Mouse (Mus musculus) stomach, postnatal 0 days (tissue): ENCODE measurements at regions not wholly inside any gene's neighbourhood (a gene's known extent, or its start where the extent isn't known, plus 50 kb on each side); places are given as distances from the start of the nearest gene placed in this dataset.

ENCODE experiments used
- ATAC-seq: fragments of 200-750 bp; cut with Nextera tagmentation; 2 replicates; pipeline ENCODE4 v1.8.0; 2017; ENCODE audit not compliant: low FRiP score, low TSS enrichment
- DNase-seq: peaks from one replicate; pipeline ENCODE4 v3.0.0-alpha.2; 2016; ENCODE audit warnings: low spot score
- H3K27ac ChIP-seq: fragments of 300-500 bp; sonication (generic); replicated peaks from 2 replicates; pipeline ENCODE4 v1.5.1; 2014; ENCODE audit warnings: mild to moderate bottlenecking, control low read depth
- H3K27me3 ChIP-seq: fragments of 300-500 bp; sonication (generic); 2 replicates; pipeline ENCODE4 v1.6.1; 2014; ENCODE audit warnings: low read length; ENCODE audit not compliant: control insufficient read depth, insufficient read depth
- H3K36me3 ChIP-seq: fragments of 300-500 bp; sonication (generic); 2 replicates; pipeline ENCODE4 v1.6.1; 2014; ENCODE audit warnings: low read length, mixed read lengths; ENCODE audit not compliant: control insufficient read depth, insufficient read depth
- H3K4me1 ChIP-seq: fragments of 300-500 bp; sonication (generic); replicated peaks from 2 replicates; pipeline ENCODE4 v1.6.1; 2014; ENCODE audit warnings: antibody characterized with exemption; ENCODE audit not compliant: control insufficient read depth, insufficient read depth
- H3K4me2 ChIP-seq: fragments of 300-500 bp; sonication (generic); replicated peaks from 2 replicates; pipeline ENCODE4 v1.6.1; 2014; ENCODE audit warnings: low read depth, mild to moderate bottlenecking, control low read depth, moderate library complexity
- H3K4me3 ChIP-seq: fragments of 300-500 bp; sonication (generic); 2 replicates; pipeline ENCODE4 v1.5.1; 2014; ENCODE audit warnings: low read depth, low read length, control low read depth
- H3K9ac ChIP-seq: fragments of 300-500 bp; sonication (generic); 2 replicates; pipeline ENCODE4 v1.6.1; 2014; ENCODE audit warnings: mild to moderate bottlenecking, low read length, control low read depth, mixed read lengths
- H3K9me3 ChIP-seq: fragments of 300-500 bp; sonication (generic); 2 replicates; pipeline ENCODE4 v1.6.1; 2016; ENCODE audit warnings: low read length; ENCODE audit not compliant: control insufficient read depth
- CTCF ChIP-seq: IDR thresholded peaks from 2 replicates; pipeline ENCODE4 v1.5.1; 2016; ENCODE audit warnings: antibody characterized with exemption, low read depth, mild to moderate bottlenecking, moderate library complexity
- EP300 ChIP-seq: optimal IDR thresholded peaks from 2 replicates; pipeline ENCODE3; 2016; ENCODE audit warnings: antibody characterized with exemption
- WGBS: fragments of 180-500 bp; shearing (Covaris S2); extraction: QIAGEN DNeasy Blood & Tissue Kit; methylation state at CpG from one replicate; pipeline ENCODE4 v1.1.7; 2014; 5-methylcytosine and 5-hydroxymethylcytosine counted together

GRCm38 (mm10) chr10:15248899-15249298, 530.9 kb upstream of the Gje1 start:
- H3K27ac ChIP-seq: no peak overlapping the region
- no peak overlapping the region for H3K4me2 ChIP-seq
- no peaks in the 10 kb centered on the region for H3K27me3 ChIP-seq
- ATAC-seq (no peak), DNase-seq (no peak)
- no peaks in the 10 kb centered on the region for H3K36me3 ChIP-seq
- no peak overlapping the region for H3K4me3 ChIP-seq
- no peaks in the 10 kb centered on the region for H3K9me3 ChIP-seq
- no peak overlapping the region for H3K9ac ChIP-seq
- H3K4me1 ChIP-seq: no peaks in the 10 kb centered on the region
- TF ChIP-seq EP300 (no peak), CTCF (no peak)
- 90% methylated on average over 3 of the region's 3 CpGs for WGBS

- Histone ChIP-seq H3K27ac (no peak overlapping the region), H3K4me3 (no peak overlapping the region), H3K4me1 (no peaks in the 10 kb centered on the region), H3K9me3 (no peaks in the 10 kb centered on the region), H3K36me3 (no peaks in the 10 kb centered on the region), H3K27me3 (no peaks in the 10 kb centered on the region), H3K4me2 (no peak overlapping the region), H3K9ac (no peak overlapping the region)
- TF ChIP-seq CTCF (no peak), EP300 (no peak)
- 33% methylated on average over 6 of the region's 6 CpGs for WGBS
- DNase-seq (no peak), ATAC-seq (no peak)
Observed at GRCm38 (mm10) chr10:15244376-15245262, 526.6 kb upstream of the Gje1 start.

GRCm38 (mm10) chr10:15243460-15243859, 525.4 kb upstream of the Gje1 start:
- Histone ChIP-seq H3K27me3 (no peaks in the 10 kb centered on the region), H3K4me1 (no peaks in the 10 kb centered on the region), H3K9me3 (no peaks in the 10 kb centered on the region), H3K4me2 (no peak overlapping the region), H3K9ac (no peak overlapping the region), H3K36me3 (no peaks in the 10 kb centered on the region), H3K4me3 (no peak overlapping the region), H3K27ac (no peak overlapping the region)
- TF ChIP-seq EP300: no peak
- no peak for TF ChIP-seq CTCF
- 51% methylated on average over 2 of the region's 2 CpGs for WGBS
- ATAC-seq: no peak
- DNase-seq: no peak

- Histone ChIP-seq H3K27ac (no peak overlapping the region), H3K4me2 (no peak overlapping the region), H3K4me1 (no peaks in the 10 kb centered on the region), H3K9me3 (no peaks in the 10 kb centered on the region), H3K4me3 (no peak overlapping the region), H3K36me3 (no peaks in the 10 kb centered on the region), H3K9ac (no peak overlapping the region), H3K27me3 (no peaks in the 10 kb centered on the region)
- no peak for DNase-seq
- ATAC-seq: no peak
- peak; percentile 20; the same call in 1 of the 2 replicates for TF ChIP-seq CTCF
- no peak for TF ChIP-seq EP300
- 76% methylated on average over 3 of the region's 3 CpGs for WGBS
Observed at GRCm38 (mm10) chr10:15218883-15219282, 500.9 kb upstream of the Gje1 start.

GRCm38 (mm10) chr10:15179585-15179984, 461.6 kb upstream of the Gje1 start:
- WGBS: 63% methylated on average over 6 of the region's 6 CpGs
- H3K9ac ChIP-seq: no peak overlapping the region
- no peak overlapping the region for H3K4me3 ChIP-seq
- no peaks in the 10 kb centered on the region for H3K4me1 ChIP-seq
- no peaks in the 10 kb centered on the region for H3K27me3 ChIP-seq
- H3K36me3 ChIP-seq: no peaks in the 10 kb centered on the region
- no peak overlapping the region for H3K27ac ChIP-seq
- no peak overlapping the region for H3K4me2 ChIP-seq
- DNase-seq (no peak), ATAC-seq (no peak)
- H3K9me3 ChIP-seq: no peaks in the 10 kb centered on the region
- no peak for TF ChIP-seq CTCF
- TF ChIP-seq EP300: no peak

- H3K4me3 ChIP-seq: no peak overlapping the region
- H3K4me2 ChIP-seq: no peak overlapping the region
- ATAC-seq (no peak), DNase-seq (no peak)
- 27% methylated on average over 1 of the region's 1 CpGs for WGBS
- no peaks in the 10 kb centered on the region for H3K4me1 ChIP-seq
- H3K9ac ChIP-seq: no peak overlapping the region
- H3K27ac ChIP-seq: no peak overlapping the region
- H3K9me3 ChIP-seq: no peaks in the 10 kb centered on the region
- H3K36me3 ChIP-seq: no peaks in the 10 kb centered on the region
- TF ChIP-seq CTCF: no peak
- H3K27me3 ChIP-seq: no peaks in the 10 kb centered on the region
Observed at GRCm38 (mm10) chr10:15174421-15174820, 456.4 kb upstream of the Gje1 start.
